ENCODE assay signal across 18 mouse cellular contexts in the genomic region with DNA sequence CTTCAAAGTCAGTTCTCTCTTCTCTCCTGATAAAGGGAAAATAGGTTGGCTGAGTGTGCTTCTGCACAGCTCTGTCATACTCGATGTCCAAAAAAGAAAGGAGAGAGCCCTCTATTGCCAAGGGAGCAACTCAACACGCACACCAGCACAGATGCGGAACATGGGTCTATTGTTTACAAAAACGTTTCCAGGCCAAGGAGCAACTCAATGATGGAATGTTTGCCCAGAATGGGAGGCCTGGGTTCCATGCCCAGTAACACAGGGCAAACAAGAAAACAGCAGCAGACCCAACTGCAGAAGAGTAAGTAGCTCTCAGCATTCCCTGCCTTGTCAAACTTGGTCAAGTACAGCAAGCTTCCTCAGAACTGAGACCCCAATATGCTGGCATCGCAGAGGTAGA. TPM values are rescaled to one million over a fixed set of nuclear protein-coding genes. Genes with fewer than 3 reads are reported as not detected.
A peak's percentile ranks its signal among the peaks of the same experiment; 100 is the strongest.
DNase-seq lines count a peak whose midpoint lies in the region; ATAC-seq and TF ChIP-seq lines count a peak whose summit lies in the region.
"Had no signal": no experiment of that assay in that cellular context is flagged by ENCODE, and none has a peak within 500 bp of the region (broad histone marks: within the 10 kb centered on the region; RNA-seq: fewer than 3 reads in every experiment).

No protein-coding gene starts in this region.

- H3K4me3 ChIP-seq in layer of hippocampus, adult 2 months: no peak overlapping the region
- H3K4me3 ChIP-seq in lung, adult 2 months (replicated peaks; ENCODE audit: extremely low read depth, low read depth, low read length): no peak overlapping the region
- H3K4me3 ChIP-seq: embryonic facial prominence, embryonic 15.5 days; erythroblast, embryonic 14.5 days; forebrain, embryonic 10.5 days; hindbrain, embryonic 10.5 days had no signal

- no peak for ATAC-seq in inflammation-experienced regulatory T-cells, adult 6 months
- ATAC-seq: forebrain, embryonic 14.5 days had no signal

- no peak for DNase-seq in layer of hippocampus, adult 2 months (ENCODE audit: low spot score in 2 of 2)
- no peak for DNase-seq in layer of hippocampus, adult 8-10 months (ENCODE audit: low spot score in 2 of 2)
- DNase-seq in lung, adult 2 months: peak; percentile 10
- no peak for DNase-seq in lung, postnatal 4 days
- peak; percentile 7 for DNase-seq in lung, postnatal 25 days (ENCODE audit: low spot score)
- DNase-seq: adrenal gland, adult 8-10 months; cerebellum, adult 11 months; cerebellum, adult 8-10 months; cerebellum, postnatal 14 days; embryo, embryonic 11 days; gastrocnemius, postnatal 10 days had no signal

- peaks cover 6% of the 10 kb centered on the region; the same call in 1 of the 2 replicates for H3K4me1 ChIP-seq in lung, adult 2 months (ENCODE audit: control insufficient read depth, insufficient read depth, low read length)
- H3K4me1 ChIP-seq: embryonic facial prominence, embryonic 15.5 days; forebrain, embryonic 10.5 days; hindbrain, embryonic 10.5 days had no signal

- H3K27ac ChIP-seq in layer of hippocampus, adult 2 months: peak overlapping the region; percentile 20; the same call in 1 of the 2 replicates
- H3K27ac ChIP-seq: embryonic facial prominence, embryonic 15.5 days; forebrain, embryonic 10.5 days; hindbrain, embryonic 10.5 days; hindbrain, embryonic 14.5 days had no signal

- no peak for TF ChIP-seq POLR2A in lung, adult 2 months (IDR thresholded peaks at IDR 0.05; ENCODE audit: borderline replicate concordance, extremely low read depth, low read depth, low read length)

- no peak for TF ChIP-seq CTCF in layer of hippocampus, adult 2 months (conservative IDR thresholded peaks at IDR 0.05)
- TF ChIP-seq CTCF in lung, adult 2 months (IDR thresholded peaks at IDR 0.05; ENCODE audit: insufficient read depth, low read length): no peak

- 40% methylated on average over 5 of the region's 5 CpGs for WGBS in lung, adult 2 months

RNA-seq across cellular contexts. Expression of gene Sec31a, which starts 47.5 kb away (rescaled TPM):
- total RNA-seq in layer of hippocampus, adult 2 months (2021): 100 to 1,000 TPM; 103 to 106 TPM
- 100 to 1,000 TPM; 104 to 115 (median 109) TPM for total RNA-seq in layer of hippocampus, adult 8-10 months (2022)
- 192 and 194 TPM in 2 replicates for polyA plus RNA-seq in lung, adult 2 months (2012; rRNA removed)
- polyA plus RNA-seq in inflammation-experienced regulatory T-cells, adult 6 months (2017; shearing (Covaris generic)): 100 to 1,000 TPM in 1 of 3 experiments, 10 to 100 TPM in 2; 71.1 to 124 (median 73.2) TPM

Comparison
In these comparisons a context has a peak if more than half of its experiments do, and no peak if none do; other contexts are left out.
1. DNase-seq: peak in lung, adult 2 months (single experiment) and lung, postnatal 25 days (single experiment); none in layer of hippocampus, adult 2 months (0 of 2), layer of hippocampus, adult 8-10 months (0 of 2) and lung, postnatal 4 days (0 of 2).